ENCODE assay signal across 10 mouse cellular contexts in the genomic region with DNA sequence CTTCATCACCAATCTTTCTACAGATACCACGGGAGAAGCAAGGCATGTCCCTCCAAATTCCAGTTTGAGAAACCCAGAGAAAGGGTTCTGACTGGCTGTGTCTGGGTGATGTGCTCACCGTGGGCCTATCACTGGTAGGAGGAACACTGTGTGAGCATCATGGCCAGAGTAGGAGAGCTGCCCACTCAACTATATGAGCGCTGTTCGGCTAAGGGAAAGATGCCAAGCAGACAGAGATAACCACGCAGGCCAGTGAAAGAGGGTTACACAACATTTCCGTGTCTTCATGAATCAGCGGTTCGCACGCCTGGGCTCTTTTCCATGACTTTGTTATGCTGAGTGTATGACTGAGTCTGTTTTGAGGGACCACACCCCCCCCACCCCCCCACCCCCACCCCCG.
DNase-seq lines count a peak whose midpoint lies in the region; ATAC-seq and TF ChIP-seq lines count a peak whose summit lies in the region.
"Had no signal": no experiment of that assay in that cellular context is flagged by ENCODE, and none has a peak within 500 bp of the region (broad histone marks: within the 10 kb centered on the region; RNA-seq: fewer than 3 reads in every experiment).

No protein-coding gene starts in this region.

- H3K36me3 ChIP-seq in hindbrain, postnatal 0 days (ENCODE audit: insufficient read depth, low read length) = no peaks in the 10 kb centered on the region
- no peaks in the 10 kb centered on the region for H3K36me3 ChIP-seq in hindbrain, embryonic 16.5 days (ENCODE audit: control insufficient read depth, insufficient read depth, low read length)
- H3K36me3 ChIP-seq: neural tube, embryonic 13.5 days had no signal

- TF ChIP-seq CTCF in hindbrain, postnatal 0 days (IDR thresholded peaks at IDR 0.05; ENCODE audit: low read depth) = no peak

- no peak overlapping the region for H3K4me2 ChIP-seq in hindbrain, postnatal 0 days (ENCODE audit: low read depth, low read length)
- no peak overlapping the region for H3K4me2 ChIP-seq in hindbrain, embryonic 16.5 days (ENCODE audit: low read length)
- H3K4me2 ChIP-seq: limb, embryonic 12.5 days; neural tube, embryonic 13.5 days had no signal

- no peaks in the 10 kb centered on the region for H3K4me1 ChIP-seq in hindbrain, postnatal 0 days (ENCODE audit: insufficient read depth, low read length)
- no peaks in the 10 kb centered on the region for H3K4me1 ChIP-seq in hindbrain, embryonic 16.5 days (ENCODE audit: control insufficient read depth, insufficient read depth, low read depth, low read length)
- H3K4me1 ChIP-seq: neural tube, embryonic 13.5 days had no signal

- no peak overlapping the region for H3K9ac ChIP-seq in hindbrain, postnatal 0 days (replicated peaks; ENCODE audit: low read length)
- no peak overlapping the region for H3K9ac ChIP-seq in hindbrain, embryonic 16.5 days (ENCODE audit: low read depth, low read length)
- H3K9ac ChIP-seq: limb, embryonic 12.5 days; neural tube, embryonic 13.5 days had no signal

- no peaks in the 10 kb centered on the region for H3K9me3 ChIP-seq in hindbrain, postnatal 0 days (ENCODE audit: low read length)
- H3K9me3 ChIP-seq in hindbrain, embryonic 16.5 days (ENCODE audit: control insufficient read depth, low read length) = no peaks in the 10 kb centered on the region
- H3K9me3 ChIP-seq: limb, embryonic 12.5 days; neural tube, embryonic 13.5 days had no signal

- 85% methylated on average over 10 of the region's 10 CpGs for WGBS in hindbrain, postnatal 0 days
- 94% methylated on average over 10 of the region's 10 CpGs for WGBS in hindbrain, embryonic 16.5 days

- ATAC-seq in hindbrain, postnatal 0 days = no peak
- no peak for ATAC-seq in hindbrain, embryonic 16.5 days

- no peaks in the 10 kb centered on the region for H3K27me3 ChIP-seq in hindbrain, postnatal 0 days (ENCODE audit: insufficient read depth, low read length)
- no peaks in the 10 kb centered on the region for H3K27me3 ChIP-seq in hindbrain, embryonic 16.5 days (replicated peaks; ENCODE audit: control insufficient read depth, insufficient read depth, low read length)
- H3K27me3 ChIP-seq: limb, embryonic 12.5 days; neural tube, embryonic 13.5 days had no signal

- no peak overlapping the region for H3K4me3 ChIP-seq in hindbrain, postnatal 0 days (ENCODE audit: low read length)
- H3K4me3 ChIP-seq in hindbrain, embryonic 16.5 days (ENCODE audit: low read length) = no peak overlapping the region
- H3K4me3 ChIP-seq: limb, embryonic 12.5 days; neural tube, embryonic 13.5 days had no signal

- DNase-seq in testis, postnatal 14 days (ENCODE audit: low spot score) = peak; percentile 67
- no peak for DNase-seq in testis, postnatal 10 days (ENCODE audit: low spot score)
- DNase-seq in heart, adult 8-10 months (ENCODE audit: low spot score) = peak; percentile 74
- peak; percentile 47 to 51 for DNase-seq in layer of hippocampus, postnatal 36 days
- peak; percentile 30 for DNase-seq in skeletal muscle tissue, adult 2 months (ENCODE audit: low read depth, low spot score)
- DNase-seq in hindbrain, postnatal 0 days (ENCODE audit: low spot score) = no peak
- no peak for DNase-seq in yolk sac, embryonic 10.5 days (ENCODE audit: low spot score)

- H3K27ac ChIP-seq in hindbrain, postnatal 0 days = no peak overlapping the region
- no peak overlapping the region for H3K27ac ChIP-seq in hindbrain, embryonic 16.5 days (ENCODE audit: low read depth, low read length)
- H3K27ac ChIP-seq: limb, embryonic 12.5 days; neural tube, embryonic 13.5 days had no signal

Comparison
In these comparisons a context has a peak if more than half of its experiments do, and no peak if none do; other contexts are left out.
1. DNase-seq: peak in testis, postnatal 14 days (single experiment), heart, adult 8-10 months (single experiment), layer of hippocampus, postnatal 36 days (2 of 2) and skeletal muscle tissue, adult 2 months (single experiment); none in testis, postnatal 10 days (single experiment), hindbrain, postnatal 0 days (single experiment) and yolk sac, embryonic 10.5 days (single experiment).